Mouse (Mus musculus) CD4-positive, CD25-positive, alpha-beta regulatory T cell, adult 4 months (primary cell): Measurements from ENCODE around the gene Phf5a. TPM values are rescaled to one million over a fixed set of nuclear protein-coding genes. Genes with fewer than 3 reads are reported as not detected.

Experiments
- ATAC-seq: one replicate; pipeline ENCODE4 v1.8.0; 2017
- polyA plus RNA-seq, 2 experiments: library from polyadenylated mRNA; unstranded; fragments of 100-300 nt; shearing (Covaris generic); gene quantifications; one replicate each; pipeline ENCODE4 v1.2.1; 2017

Gene Phf5a
- polyA plus RNA-seq, 2 experiments from 2014 or later, result 89.8 to 111 TPM

DNA sequence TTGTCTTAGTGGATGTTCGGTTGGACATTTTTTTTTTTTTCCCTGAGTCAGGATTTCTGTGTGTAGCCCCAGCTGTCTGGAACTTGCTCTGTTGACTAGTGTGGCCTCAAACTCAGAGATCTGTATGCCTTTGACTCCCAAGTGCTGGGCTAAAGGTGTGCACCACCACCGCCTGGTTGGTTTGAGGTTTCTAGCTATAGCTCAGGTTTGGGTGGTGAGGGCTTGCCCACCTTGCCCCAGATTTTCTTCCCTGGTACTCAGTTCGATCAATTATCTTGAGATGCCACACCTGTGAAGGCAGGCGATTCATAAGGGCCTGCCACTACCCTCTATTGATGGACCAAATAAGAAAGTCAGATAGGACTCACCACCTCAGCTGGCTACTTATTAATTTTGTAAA, 24.6 kb downstream of the Phf5a start:
- ATAC-seq, result no peak

DNA sequence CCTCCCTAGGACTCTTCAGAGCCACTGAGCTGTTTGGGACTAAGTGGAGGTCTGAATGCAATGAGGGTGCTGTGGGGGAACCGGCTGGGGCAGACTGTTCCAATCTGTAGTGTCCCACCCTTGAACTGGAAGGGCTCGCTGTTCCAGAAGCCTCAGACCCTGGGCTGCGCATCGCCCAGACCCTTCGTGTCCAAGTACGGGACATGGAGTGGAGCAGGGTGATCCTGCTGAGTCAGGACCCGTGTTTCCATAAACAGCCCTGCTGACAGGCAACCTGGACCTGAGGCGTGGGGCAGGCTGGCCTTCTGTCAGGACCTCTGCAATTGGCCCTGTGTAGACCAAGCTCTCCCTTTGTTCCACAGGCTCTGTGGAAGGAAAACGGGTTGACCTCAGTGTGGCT, 25.0 kb downstream of the Phf5a start:
- ATAC-seq, result no peak

GRCm38 (mm10) chr15:81845724-81846123, 26.0 kb downstream of the Phf5a start:
- no peak for ATAC-seq

- ATAC-seq, result no peak
Observed at GRCm38 (mm10) chr15:81845033-81845625, 26.6 kb downstream of the Phf5a start.

DNA sequence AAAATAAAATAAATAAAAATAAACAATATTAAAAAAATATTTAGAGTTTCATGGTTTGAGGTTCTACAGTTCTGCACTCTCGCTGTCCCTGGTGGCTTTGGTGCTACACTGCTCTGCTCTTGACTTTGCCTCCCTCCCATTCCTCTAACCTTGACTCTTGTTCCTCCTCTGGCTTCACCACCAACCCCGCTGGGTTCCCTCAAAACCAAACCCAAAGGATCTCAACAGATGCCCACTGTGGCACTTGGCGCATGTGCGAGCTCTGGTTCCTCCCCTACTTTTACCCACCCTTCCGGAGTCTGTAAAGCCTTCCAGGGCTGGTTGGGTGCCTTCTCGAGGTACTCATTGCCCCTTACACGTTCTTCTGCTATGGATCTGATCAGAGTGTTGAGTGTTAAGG, 29.4 kb downstream of the Phf5a start:
- ATAC-seq, result no peak

- no peak for ATAC-seq
Observed at GRCm38 (mm10) chr15:81840306-81840705, 31.4 kb downstream of the Phf5a start.

GRCm38 (mm10) chr15:81839634-81840033, 32.1 kb downstream of the Phf5a start:
- ATAC-seq, result no peak

DNA sequence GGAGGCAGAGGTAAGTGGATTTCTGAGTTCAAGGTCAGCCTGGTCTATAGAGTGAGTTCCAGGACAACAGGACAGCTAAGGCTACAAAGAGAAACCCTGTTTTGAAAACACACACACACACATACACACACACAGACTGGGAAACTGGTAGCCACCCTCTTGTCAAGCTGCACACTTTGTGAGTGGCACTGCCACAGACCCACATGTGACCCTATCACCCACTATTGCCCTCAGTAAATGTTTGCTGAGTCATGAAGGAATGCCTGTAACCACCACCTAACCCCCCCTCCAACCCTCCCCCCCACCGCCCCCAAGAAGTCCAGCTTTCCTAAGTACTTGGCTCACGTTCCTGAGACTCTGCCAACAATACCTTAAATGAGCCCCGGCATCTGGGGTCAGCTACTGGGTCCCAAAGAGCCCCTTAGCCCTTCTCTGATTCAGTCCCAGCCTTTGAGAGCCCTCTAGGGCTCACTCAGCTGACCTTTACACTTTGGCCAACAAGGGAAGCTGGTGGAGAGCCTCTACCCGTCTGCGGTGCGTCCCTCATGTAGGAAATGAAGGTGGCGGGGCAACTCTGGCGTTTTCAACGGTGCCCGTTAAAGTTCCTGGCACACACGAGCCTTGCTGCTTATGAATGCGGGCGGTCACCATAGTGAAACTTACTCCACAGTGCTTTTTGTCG, 33.0 kb downstream of the Phf5a start:
- no peak for ATAC-seq

DNA sequence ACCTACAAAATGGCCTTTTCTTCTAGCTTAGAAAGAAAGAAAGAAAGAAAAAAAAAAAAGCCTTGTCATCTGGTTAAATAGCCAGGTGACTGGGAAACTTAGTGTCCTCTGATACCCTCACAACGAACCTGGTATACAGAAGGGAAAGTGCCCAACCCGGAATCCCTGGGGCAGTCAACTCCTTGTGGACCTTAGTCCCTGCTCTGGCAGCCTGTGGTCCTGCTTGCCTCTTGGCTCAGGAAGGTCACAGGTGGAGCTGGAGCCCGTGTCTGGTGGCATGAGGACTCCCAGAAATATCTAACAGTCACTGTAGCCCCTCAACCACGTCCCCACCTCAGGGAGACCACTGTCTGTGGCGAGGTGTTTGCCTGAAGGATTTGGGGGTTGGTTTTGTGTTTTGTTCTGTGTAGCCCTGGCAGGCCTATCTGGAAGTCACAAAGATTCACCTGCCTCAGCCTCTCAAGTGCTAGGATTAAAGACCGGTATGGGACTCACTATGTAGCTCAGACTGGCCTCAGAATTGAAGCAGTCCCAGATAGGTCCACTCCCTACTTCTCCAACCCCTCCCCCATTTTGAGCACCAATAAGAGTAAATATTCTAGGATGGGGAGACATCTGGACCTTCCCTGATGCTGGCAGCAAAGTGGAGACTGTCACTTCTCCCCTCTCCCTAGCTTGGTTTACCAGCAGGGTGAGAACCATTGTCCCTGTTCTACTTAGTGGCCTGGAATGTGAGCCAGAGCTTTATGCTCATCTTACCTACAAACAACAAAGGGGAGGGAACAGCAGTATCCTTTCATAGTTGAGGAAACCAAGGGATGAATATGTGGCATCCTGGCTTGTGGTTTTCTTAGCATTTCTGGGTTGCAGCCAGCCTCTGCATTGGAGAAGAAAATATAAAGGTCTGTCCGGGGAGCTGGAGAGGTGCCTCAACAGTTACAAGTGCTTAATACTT, 34.5 kb downstream of the Phf5a start:
- no peak for ATAC-seq

GRCm38 (mm10) chr15:81836124-81836821, 35.4 kb downstream of the Phf5a start:
- no peak for ATAC-seq

DNA sequence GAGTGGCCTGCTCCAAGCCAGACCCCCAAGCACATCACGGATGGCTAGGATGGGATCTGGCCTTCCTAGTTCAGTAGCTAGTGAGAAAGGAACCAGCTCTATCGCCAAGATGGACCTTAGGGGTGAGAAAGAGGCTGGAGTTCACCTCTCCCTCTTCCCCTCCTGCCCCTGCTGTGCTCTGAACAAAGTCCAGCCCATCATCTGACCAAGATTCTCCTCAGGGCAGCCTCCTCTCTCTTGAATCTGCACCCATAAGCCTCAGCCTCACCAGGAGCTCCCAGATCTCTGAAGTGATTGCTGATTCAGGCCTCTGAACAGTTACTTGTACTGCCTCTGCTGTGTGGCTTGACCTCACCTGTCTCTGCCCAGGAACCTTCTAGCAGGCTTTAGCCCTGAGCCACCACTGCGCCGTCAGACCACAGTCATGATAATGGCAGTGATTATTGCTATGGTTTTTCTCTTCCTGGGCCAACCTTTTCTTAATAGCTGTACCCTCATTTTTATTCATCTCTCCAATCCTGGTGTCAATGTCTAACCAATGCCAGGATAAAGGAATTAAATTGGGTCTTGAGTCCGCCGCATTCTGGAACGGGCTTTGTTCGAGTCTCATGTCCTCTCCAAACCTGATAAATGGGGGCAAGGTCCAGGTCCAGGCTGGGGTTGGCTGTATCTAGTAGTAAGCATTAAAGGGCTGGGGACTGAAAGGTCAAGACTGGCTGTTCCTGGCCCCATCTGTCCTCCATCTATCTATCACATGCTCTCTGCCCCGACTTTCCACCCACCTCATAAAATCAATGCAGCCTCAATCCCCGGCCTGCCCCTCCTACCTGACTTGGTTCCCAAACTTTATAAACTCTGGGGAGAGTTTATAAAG, 36.5 kb downstream of the Phf5a start:
- no peak for ATAC-seq

DNA sequence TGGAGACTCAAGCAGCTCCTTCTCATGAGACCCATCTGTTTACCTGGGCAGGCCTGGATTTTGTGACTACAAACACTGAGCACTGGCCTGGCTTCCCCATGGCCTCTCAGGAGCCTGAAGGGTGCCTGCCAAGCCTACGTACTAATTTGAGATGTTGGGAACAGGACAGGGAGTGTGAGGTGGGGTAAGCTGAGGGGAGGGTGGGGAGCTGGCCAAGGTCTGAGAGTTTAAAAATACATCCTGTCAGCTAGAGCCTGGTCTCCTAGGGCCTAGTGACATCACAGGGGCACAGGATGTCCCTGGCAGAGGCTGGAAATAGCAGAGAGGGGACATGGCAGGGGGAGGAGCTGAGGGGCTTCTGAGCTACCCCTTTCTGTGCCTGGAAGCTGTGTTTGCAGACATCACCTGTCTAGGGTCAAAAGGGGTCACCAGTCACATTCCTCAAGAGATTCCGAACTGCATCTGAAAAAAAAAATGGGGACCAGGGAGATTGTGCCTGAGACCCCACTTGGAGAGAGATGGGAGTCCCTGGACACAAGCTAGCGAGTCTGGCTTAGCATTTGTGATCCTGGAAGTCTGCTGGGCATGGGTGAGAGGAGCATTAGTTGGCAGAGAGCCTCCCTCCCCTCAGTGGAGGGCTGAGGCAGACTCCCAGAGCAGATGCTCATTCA, 37.4 kb downstream of the Phf5a start:
- ATAC-seq, result no peak

- ATAC-seq, result no peak
Observed at GRCm38 (mm10) chr15:81833481-81833880, 38.2 kb downstream of the Phf5a start.

DNA sequence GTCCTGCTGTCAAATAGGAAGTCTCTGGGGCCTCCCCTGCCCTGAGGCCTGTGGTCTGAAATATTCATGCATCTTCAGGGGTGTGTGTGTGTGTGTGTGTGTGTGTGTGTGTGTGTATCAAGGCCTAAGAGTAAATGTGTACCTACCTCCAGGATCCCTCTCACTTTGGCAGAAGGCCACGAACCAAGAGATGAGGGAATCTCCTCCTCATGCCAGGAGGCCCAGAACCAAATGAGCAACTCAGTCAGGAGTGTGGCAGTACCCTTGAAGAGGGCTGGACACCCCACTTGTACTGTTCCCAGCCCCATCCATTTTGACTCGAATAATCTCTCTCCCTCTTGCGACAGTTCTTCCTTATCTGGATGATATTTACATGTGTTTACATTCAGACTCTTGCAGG, 39.5 kb downstream of the Phf5a start:
- ATAC-seq, result no peak

DNA sequence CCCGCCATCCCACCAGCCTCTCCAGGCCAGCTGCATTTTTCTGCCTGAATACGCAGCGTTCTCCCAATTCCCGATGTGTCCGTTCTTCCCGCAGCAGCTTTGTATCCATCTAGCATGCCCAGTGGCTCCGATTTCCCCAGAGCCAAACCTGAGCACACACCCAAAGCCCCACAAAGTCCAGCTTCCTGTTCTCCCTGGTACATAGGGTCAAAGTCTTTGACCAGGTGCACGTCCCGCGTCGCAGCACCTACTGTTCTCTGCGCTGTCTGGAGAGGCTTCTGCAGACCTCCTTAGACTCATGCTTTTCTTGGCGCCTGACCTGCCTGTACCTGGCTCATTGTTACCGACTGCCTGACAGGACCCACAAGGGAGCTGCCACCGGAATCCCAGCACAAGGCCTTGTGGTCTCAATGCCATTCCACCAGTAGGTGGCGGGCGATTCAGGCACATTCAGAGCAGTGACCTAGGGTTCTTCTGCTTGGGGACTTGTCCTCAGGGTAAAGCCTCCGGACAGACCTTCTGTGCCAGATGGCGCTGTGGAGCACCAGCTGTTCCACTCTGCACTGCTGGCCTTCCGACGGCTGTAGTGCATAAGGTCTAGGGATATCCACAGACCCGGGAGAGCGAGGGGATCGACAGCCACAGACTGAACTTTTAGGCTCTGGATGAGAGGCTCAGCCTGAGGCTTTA, 40.4 kb downstream of the Phf5a start:
- ATAC-seq, result peak; percentile 87

GRCm38 (mm10) chr15:81830530-81830929, 41.2 kb downstream of the Phf5a start:
- ATAC-seq, result no peak

DNA sequence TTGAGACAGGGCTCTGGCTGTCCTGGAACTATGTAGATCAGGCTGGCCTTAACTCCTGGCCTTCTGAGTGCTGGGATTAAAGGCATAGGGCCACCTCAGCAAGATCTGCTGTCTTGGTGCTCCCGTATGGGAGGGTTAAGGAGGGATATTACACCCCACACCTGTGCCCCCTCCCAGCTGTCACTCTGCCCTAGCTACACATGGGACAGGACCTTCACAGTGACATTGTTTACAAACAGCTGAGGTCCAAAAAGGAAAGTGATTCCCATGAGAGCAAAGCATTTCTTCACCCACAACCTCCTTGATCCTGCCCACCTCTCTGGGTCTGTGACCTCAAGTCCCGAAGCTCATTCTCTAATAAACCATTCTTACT, 42.5 kb downstream of the Phf5a start:
- no peak for ATAC-seq

GRCm38 (mm10) chr15:81828426-81829207, 43.1 kb downstream of the Phf5a start:
- no peak for ATAC-seq

DNA sequence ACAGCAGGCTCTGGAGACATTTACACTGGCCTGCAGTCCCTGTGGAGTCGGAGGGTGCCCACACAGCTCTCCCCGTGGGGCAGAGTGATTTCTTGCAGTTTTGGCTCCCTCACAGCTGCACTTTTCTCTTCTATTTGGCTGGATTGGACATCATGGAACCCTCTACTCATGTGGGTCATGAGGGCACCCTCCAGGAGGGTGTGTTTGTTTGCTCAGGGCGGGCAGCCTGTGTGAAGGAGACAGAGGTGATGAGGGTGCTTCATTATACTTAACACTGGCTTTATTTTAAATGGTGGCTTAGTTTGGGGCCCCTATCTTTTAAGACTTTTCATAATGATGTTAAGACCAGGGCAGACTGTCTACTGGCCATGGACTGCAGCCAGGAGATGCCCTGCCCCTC, 46.9 kb downstream of the Phf5a start:
- ATAC-seq, result no peak

DNA sequence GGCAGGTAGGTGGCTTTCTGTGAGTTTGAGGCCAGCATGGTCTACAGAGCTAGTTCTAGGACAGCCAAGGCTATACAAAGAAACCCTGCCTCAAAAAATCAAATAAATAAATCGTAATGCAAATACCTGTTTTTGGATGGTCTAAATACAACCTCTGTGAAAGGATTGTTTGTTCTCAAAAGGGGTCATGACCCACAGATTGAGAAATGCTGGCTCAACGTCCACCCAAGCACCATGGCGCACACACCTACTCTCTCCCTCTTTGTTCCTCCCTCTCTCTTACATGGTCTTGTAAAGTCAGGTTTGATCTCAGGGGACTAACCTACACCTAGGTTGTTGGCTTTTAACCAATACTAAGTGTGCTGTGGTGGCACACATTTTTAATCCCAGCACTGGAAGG, 49.1 kb downstream of the Phf5a start:
- no peak for ATAC-seq
